Mouse (Mus musculus) testis, postnatal 10 days (tissue): Measurements from ENCODE around the gene Fam166b.

Experiments used
- DNase-seq: peaks from one replicate; pipeline ENCODE4 v3.0.0; 2021; ENCODE audit warnings: low spot score

Gene Fam166b

GRCm38 (mm10) chr4:43380951-43381350, 48.0 kb downstream of the Fam166b start:
- no peak for DNase-seq

GRCm38 (mm10) chr4:43379601-43380000, 49.3 kb downstream of the Fam166b start:
- DNase-seq = no peak
